Mouse (Mus musculus): ENCODE results near the gene Pgd.

DNA sequence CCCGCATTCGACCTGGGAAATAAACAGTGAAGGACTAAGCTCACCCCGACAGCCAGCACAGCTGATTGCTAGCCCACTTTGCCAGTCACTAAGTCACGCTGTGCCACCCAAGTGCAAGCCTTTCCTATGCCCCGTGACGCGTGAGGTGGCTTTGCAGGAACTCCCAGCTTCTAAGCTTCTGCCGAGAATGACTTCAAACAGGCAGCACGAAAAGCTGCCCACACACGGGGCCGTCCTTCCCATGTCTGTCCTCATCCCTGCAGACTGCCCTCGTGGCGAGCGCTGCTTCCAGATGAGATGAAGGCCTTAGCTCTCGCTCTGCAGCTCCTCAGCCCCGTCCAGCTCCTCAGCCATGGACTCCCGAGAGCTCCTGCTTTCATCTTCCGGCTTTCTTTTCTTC is 38.1 kb downstream of the Pgd start:
- TF ChIP-seq CTCF (conservative IDR thresholded peaks at IDR 0.05; ENCODE audit: low read length) (no peak), NANOG (IDR thresholded peaks at IDR 0.05; ENCODE audit: borderline replicate concordance, low read length) (no peak), POU5F1 (IDR thresholded peaks at IDR 0.05; ENCODE audit: borderline replicate concordance, low read length) (no peak)
